Mouse (Mus musculus): ENCODE measurements at regions not wholly inside any gene's neighbourhood (a gene's known extent, or its start where the extent isn't known, plus 50 kb on each side); places are given as distances from the start of the nearest gene placed in this dataset.

GRCm38 (mm10) chr13:44133436-44133835, 348.9 kb downstream of the Cd83 start:
- DNase-seq (ENCODE audit: low spot score), result no peak

GRCm38 (mm10) chr13:44141181-44141580, 356.6 kb downstream of the Cd83 start:
- no peak for DNase-seq (ENCODE audit: low spot score)

- no peak for DNase-seq (ENCODE audit: low spot score)
Measured at GRCm38 (mm10) chr13:44145441-44145840, 360.9 kb downstream of the Cd83 start.

- no peak for DNase-seq (ENCODE audit: low spot score)
Measured at GRCm38 (mm10) chr13:44147841-44148240, 363.3 kb downstream of the Cd83 start.

- no peak for DNase-seq (ENCODE audit: low spot score)
Measured at GRCm38 (mm10) chr13:44149499-44149898, 364.9 kb downstream of the Cd83 start.

GRCm38 (mm10) chr13:44151526-44151925, 367.0 kb downstream of the Cd83 start:
- DNase-seq (ENCODE audit: low spot score), result no peak

GRCm38 (mm10) chr13:44152806-44153613, 368.4 kb downstream of the Cd83 start:
- no peak for DNase-seq (ENCODE audit: low spot score)

- DNase-seq (ENCODE audit: low spot score), result no peak
Measured at GRCm38 (mm10) chr13:44153784-44154183, 369.2 kb downstream of the Cd83 start.

- DNase-seq (ENCODE audit: low spot score), result no peak
Measured at GRCm38 (mm10) chr13:44155956-44156355, 371.4 kb downstream of the Cd83 start.

GRCm38 (mm10) chr13:44156546-44156945, 372.0 kb downstream of the Cd83 start:
- DNase-seq (ENCODE audit: low spot score), result no peak

- DNase-seq (ENCODE audit: low spot score), result no peak
Measured at GRCm38 (mm10) chr13:44157236-44157635, 372.7 kb downstream of the Cd83 start.

GRCm38 (mm10) chr13:44158364-44158763, 373.8 kb downstream of the Cd83 start:
- DNase-seq (ENCODE audit: low spot score), result no peak

GRCm38 (mm10) chr13:44159346-44159745, 374.8 kb downstream of the Cd83 start:
- no peak for DNase-seq (ENCODE audit: low spot score)

- DNase-seq (ENCODE audit: low spot score), result no peak
Measured at GRCm38 (mm10) chr13:44164746-44165145, 380.2 kb downstream of the Cd83 start.

GRCm38 (mm10) chr13:44167186-44167585, 382.6 kb downstream of the Cd83 start:
- no peak for DNase-seq (ENCODE audit: low spot score)

- DNase-seq (ENCODE audit: low spot score), result no peak
Measured at GRCm38 (mm10) chr13:44168186-44168585, 383.6 kb downstream of the Cd83 start.

GRCm38 (mm10) chr13:44171639-44172038, 387.1 kb downstream of the Cd83 start:
- DNase-seq (ENCODE audit: low spot score), result no peak

- DNase-seq (ENCODE audit: low spot score), result no peak
Measured at GRCm38 (mm10) chr13:44172701-44173100, 388.1 kb downstream of the Cd83 start.

- no peak for DNase-seq (ENCODE audit: low spot score)
Measured at GRCm38 (mm10) chr13:44174236-44174635, 389.7 kb downstream of the Cd83 start.

GRCm38 (mm10) chr13:44175300-44176036, 390.9 kb downstream of the Cd83 start:
- no peak for DNase-seq (ENCODE audit: low spot score)

- no peak for DNase-seq (ENCODE audit: low spot score)
Measured at GRCm38 (mm10) chr13:44176121-44176520, 391.5 kb downstream of the Cd83 start.

GRCm38 (mm10) chr13:44178006-44178405, 393.4 kb downstream of the Cd83 start:
- no peak for DNase-seq (ENCODE audit: low spot score)

- DNase-seq (ENCODE audit: low spot score), result no peak
Measured at GRCm38 (mm10) chr13:44180384-44180783, 395.8 kb downstream of the Cd83 start.

Measured in c-Kit-positive CD71-positive TER-119-positive erythroid progenitor cells, embryonic 14.5 days (primary cell).